Mouse (Mus musculus) stomach, postnatal 0 days (tissue): ENCODE data around the gene Dab1.

Experiments
- CTCF ChIP-seq: IDR thresholded peaks from 2 replicates; pipeline ENCODE4 v1.5.1; 2016; ENCODE audit warnings: antibody characterized with exemption, low read depth, mild to moderate bottlenecking, moderate library complexity
- EP300 ChIP-seq: optimal IDR thresholded peaks from 2 replicates; pipeline ENCODE3; 2016; ENCODE audit warnings: antibody characterized with exemption

- TF ChIP-seq CTCF, result peak; percentile 61
- TF ChIP-seq EP300, result no peak
Observed at GRCm38 (mm10) chr4:104725673-104726072, 1106.5 kb downstream of the Dab1 start.
